Mouse (Mus musculus): ENCODE measurements at regions not wholly inside any gene's neighbourhood (a gene's known extent, or its start where the extent isn't known, plus 50 kb on each side); places are given as distances from the start of the nearest gene placed in this dataset.

GRCm38 (mm10) chr6:20641375-20641774 is 573.9 kb upstream of the Kcnd2 start:
- TF ChIP-seq POLR2A (IDR thresholded peaks at IDR 0.05; ENCODE audit: borderline replicate concordance, insufficient read depth, low read length) (no peak), CTCF (IDR thresholded peaks at IDR 0.05; ENCODE audit: borderline replicate concordance, insufficient read depth, low read depth, low read length) (no peak)

Data from cerebellum, adult 2 months (tissue).